Mouse (Mus musculus) ES-E14 (cell line): ENCODE results near the gene Lrch3. TPM values are rescaled to one million over a fixed set of nuclear protein-coding genes. Genes with fewer than 3 reads are reported as not detected.
"Not testable (repeated sequence)": the region's sequence is repeated elsewhere in the genome, so short reads cannot be mapped to it uniquely, and the experiment has no call there.

ENCODE experiments used
- DNase-seq: peaks from one replicate; pipeline ENCODE4 v3.0.0-alpha.2; 2013; ENCODE audit warnings: low read depth, low spot score
- H3K27ac ChIP-seq: 2 replicates; pipeline ENCODE4 v1.5.1; 2012; ENCODE audit warnings: low read depth, mild to moderate bottlenecking, low read length, moderate library complexity, mixed read lengths; ENCODE audit not compliant: poor library complexity, insufficient read depth, severe bottlenecking
- H3K36me3 ChIP-seq: 2 replicates; pipeline ENCODE4 v1.6.1; 2012; ENCODE audit warnings: mild to moderate bottlenecking, low read length, moderate library complexity, mixed read lengths; ENCODE audit not compliant: control insufficient read depth, poor library complexity, insufficient read depth, severe bottlenecking
- H3K4me1 ChIP-seq, 2 experiments: fragments of 150-350 bp in 1 of 2; sonication (generic) in 1 of 2; 2 replicates each; pipeline ENCODE4 v1.6.1; 2012; ENCODE audit warnings: low read length in 2 of 2, mild to moderate bottlenecking in 1 of 2, mixed read lengths in 1 of 2; ENCODE audit not compliant: control insufficient read depth in 2 of 2, insufficient read depth in 2 of 2, poor library complexity in 1 of 2
- H3K4me3 ChIP-seq, 2 experiments: fragments of 150-350 bp in 1 of 2; sonication (generic) in 1 of 2; 2 replicates each; pipeline ENCODE4 v1.5.1; 2012; ENCODE audit warnings: low read length in 2 of 2, low read depth in 1 of 2, mild to moderate bottlenecking in 1 of 2, mixed read lengths in 1 of 2; ENCODE audit not compliant: insufficient read depth in 1 of 2, poor library complexity in 1 of 2, severe bottlenecking in 1 of 2
- H3K9ac ChIP-seq: 2 replicates; pipeline ENCODE4 v1.6.1; 2012; ENCODE audit warnings: low read depth, mild to moderate bottlenecking, low read length, mixed read lengths; ENCODE audit not compliant: poor library complexity, insufficient read depth, severe bottlenecking
- H3K9me3 ChIP-seq: fragments of 150-350 bp; sonication (generic); 2 replicates; pipeline ENCODE4 v1.6.1; 2012; ENCODE audit warnings: low read depth, mild to moderate bottlenecking, low read length; ENCODE audit not compliant: control insufficient read depth, insufficient read depth
- CHD2 ChIP-seq: IDR thresholded peaks from 2 replicates; pipeline ENCODE4 v1.6.1; 2014; ENCODE audit warnings: mild to moderate bottlenecking, low read depth, low read length, inconsistent platforms
- HCFC1 ChIP-seq: IDR thresholded peaks from 2 replicates; pipeline ENCODE4 v1.6.1; 2012; ENCODE audit warnings: low read length, inconsistent platforms, borderline replicate concordance; ENCODE audit not compliant: insufficient read depth
- MAFK ChIP-seq: IDR thresholded peaks from 2 replicates; pipeline ENCODE4 v1.6.1; 2014; ENCODE audit warnings: mild to moderate bottlenecking, low read depth, low read length, inconsistent platforms; ENCODE audit not compliant: insufficient read depth
- ZC3H11A ChIP-seq: IDR thresholded peaks from 2 replicates; pipeline ENCODE4 v1.6.1; 2012; ENCODE audit warnings: low read depth, mild to moderate bottlenecking, inconsistent platforms, low read length, borderline replicate concordance
- ZNF384 ChIP-seq: IDR thresholded peaks from 2 replicates; pipeline ENCODE4 v1.6.1; 2012; ENCODE audit warnings: low read depth, low read length, inconsistent platforms
- in situ Hi-C, 2 experiments: fragments of 600-800 bp; cut with MboI; formaldehyde crosslinking; loops; one replicate each; pipeline ENCODE4 v1.15.1; 2025; ENCODE audit warnings: low sequenced_read_pairs in 2 of 2, inconsistent platforms in 1 of 2; ENCODE audit not compliant: unreplicated experiment in 2 of 2
- total RNA-seq: library from RNA; depleted of rRNA; stranded (reverse); fragments of 300-350 nt; gene quantifications from 2 replicates; pipeline ENCODE4 v1.2.3, GENCODE M21; 2012

The Lrch3 gene
- total RNA-seq, 1 experiment = 11.0 TPM

GRCm38 (mm10) chr16:33055655-33056054 lies 141.8 kb downstream of the Lrch3 start:
- no peak for TF ChIP-seq HCFC1
- TF ChIP-seq ZNF384 = no peak
- no peak for TF ChIP-seq MAFK
- no peak for TF ChIP-seq ZC3H11A
- no peak for TF ChIP-seq CHD2
- Histone ChIP-seq H3K27ac (no peak overlapping the region), H3K9ac (peak overlapping the region; percentile 32; the same call in 1 of the 2 replicates), H3K36me3 (peaks cover 29% of the 10 kb centered on the region), H3K4me3 (peak overlapping the region; percentile 78 to 91), H3K9me3 (no peaks in the 10 kb centered on the region), H3K4me1 (peaks cover 0 to 2% of the 10 kb centered on the region in 2 experiments; a peak in 1 of 4 replicates)
- DNase-seq = no peak
- in situ Hi-C loops = no loop called here

DNA sequence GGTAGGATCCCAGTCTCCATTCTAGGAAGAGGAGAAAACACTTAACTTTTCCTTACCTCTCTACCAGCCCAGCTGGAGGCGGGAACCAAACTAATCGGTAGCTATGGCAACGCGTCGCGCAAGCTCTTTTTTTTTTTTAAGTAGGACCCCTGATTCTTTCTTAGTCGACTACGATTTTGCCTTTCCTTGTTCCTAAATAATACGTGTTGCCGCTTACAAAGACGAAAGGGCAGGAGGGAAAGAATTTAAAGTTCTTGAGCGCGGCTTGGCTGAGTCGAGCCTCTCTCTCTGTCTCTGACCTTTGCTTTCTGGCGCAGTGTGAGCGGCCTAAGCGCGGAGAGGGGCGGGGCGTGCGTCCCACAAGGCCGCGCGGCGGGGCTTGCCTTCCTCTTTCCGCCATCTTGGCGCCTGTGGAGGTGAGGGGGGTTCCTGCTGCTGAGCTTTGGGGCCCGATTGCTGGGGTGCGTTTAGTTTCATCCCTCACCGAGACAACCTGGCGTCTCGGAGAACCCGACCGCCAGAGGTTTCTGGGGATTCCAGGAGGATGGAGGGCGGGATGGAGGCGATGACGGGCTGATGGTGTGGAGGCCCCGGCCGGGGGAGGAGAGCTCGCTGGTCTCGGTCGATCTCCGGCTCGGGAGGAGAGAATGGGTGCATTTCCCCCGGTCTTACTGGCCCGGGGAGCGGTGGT lies 142.3 kb downstream of the Lrch3 start, which contains the start of the genes Iqcg and Rpl35a:
Gene Iqcg, minus strand, starts transcription at position 124 of the 691 bp plus-strand sequence.
Gene Rpl35a, plus strand, starts transcription at position 359 of the 691 bp plus-strand sequence.
- Histone ChIP-seq H3K9me3 (no peaks in the 10 kb centered on the region), H3K27ac (peak within 1 kb of the TSS; percentile 76), H3K4me1 (peaks cover 0 to 2% of the 10 kb centered on the region in 2 experiments; a peak in 1 of 4 replicates), H3K9ac (peak within 1 kb of the TSS; percentile 99), H3K4me3 (peak within 1 kb of the TSS; percentile 78 to 91), H3K36me3 (peaks cover 32% of the 10 kb centered on the region)
- in situ Hi-C loops = no loop called here
- peak; percentile 82 for DNase-seq
- TF ChIP-seq MAFK (no peak), HCFC1 (peak; percentile 84), ZNF384 (peak; percentile 100), CHD2 (no peak), ZC3H11A (no peak)

GRCm38 (mm10) chr16:33056786-33057185 lies 142.9 kb downstream of the Lrch3 start:
- in situ Hi-C loops = no loop called here
- TF ChIP-seq ZNF384 = no peak
- TF ChIP-seq CHD2 = no peak
- no peak for TF ChIP-seq HCFC1
- TF ChIP-seq ZC3H11A = no peak
- TF ChIP-seq MAFK = no peak

DNA sequence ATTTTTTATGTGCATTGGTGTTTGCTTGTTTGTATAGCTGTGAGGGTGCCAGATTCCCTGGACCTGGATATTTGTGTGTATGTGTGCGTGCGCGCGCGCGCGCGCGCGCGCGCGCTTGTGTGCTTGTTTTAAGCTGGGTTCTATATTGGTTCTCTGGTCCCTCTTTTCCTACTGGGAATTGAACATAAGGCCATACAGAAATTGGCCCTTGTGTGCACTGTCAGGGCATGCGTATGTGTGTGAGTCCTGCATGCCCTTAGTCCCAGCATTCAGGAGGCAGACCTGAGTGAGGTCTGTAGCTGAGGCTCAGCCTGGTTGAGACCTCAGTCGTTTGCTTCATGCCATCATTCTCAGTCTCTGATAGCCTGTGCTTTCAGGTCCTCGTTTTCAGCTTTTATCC lies 144.1 kb downstream of the Lrch3 start:
- H3K9ac ChIP-seq = peak overlapping the region; percentile 79
- in situ Hi-C loops = no loop called here
- no peak for DNase-seq
- peak overlapping the region; percentile 56; the same call in 1 of the 2 replicates for H3K27ac ChIP-seq
- H3K4me1 ChIP-seq = peaks cover 0 to 2% of the 10 kb centered on the region in 2 experiments; a peak in 1 of 4 replicates
- peaks cover 32% of the 10 kb centered on the region for H3K36me3 ChIP-seq
- TF ChIP-seq ZNF384 = no peak
- TF ChIP-seq MAFK = no peak
- no peak for TF ChIP-seq HCFC1
- no peak for TF ChIP-seq CHD2
- H3K4me3 ChIP-seq = peak overlapping the region; percentile 78 to 91
- H3K9me3 ChIP-seq = no peaks in the 10 kb centered on the region

More at GRCm38 (mm10) chr16:33056786-33057185, 142.9 kb downstream of the Lrch3 start:
- H3K27ac ChIP-seq = peak overlapping the region; percentile 76
- DNase-seq = no peak
- H3K4me3 ChIP-seq = peak overlapping the region; percentile 78 to 91
- H3K36me3 ChIP-seq = peaks cover 32% of the 10 kb centered on the region
- peaks cover 0 to 2% of the 10 kb centered on the region in 2 experiments; a peak in 1 of 4 replicates for H3K4me1 ChIP-seq
- H3K9ac ChIP-seq = peak overlapping the region; percentile 99
- no peaks in the 10 kb centered on the region for H3K9me3 ChIP-seq

DNA sequence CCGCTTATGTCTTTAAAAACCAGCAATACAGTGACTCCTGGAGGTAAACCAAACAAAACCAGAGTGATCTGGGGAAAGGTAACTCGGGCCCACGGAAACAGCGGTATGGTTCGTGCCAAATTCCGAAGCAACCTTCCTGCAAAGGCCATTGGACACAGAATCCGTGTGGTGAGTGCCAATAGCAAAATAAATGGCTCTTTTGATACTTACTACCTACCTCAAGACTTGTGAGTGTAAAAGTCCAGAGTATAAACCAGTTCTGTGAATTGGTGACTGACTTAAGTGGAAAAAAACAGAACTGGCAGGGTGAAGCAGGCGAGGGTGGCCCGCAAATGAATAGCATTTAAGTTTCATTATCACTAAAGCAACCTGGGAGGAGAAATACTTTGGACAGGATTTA lies 144.8 kb downstream of the Lrch3 start:
- H3K4me1 ChIP-seq, in situ Hi-C loops, H3K9me3 ChIP-seq, DNase-seq, H3K27ac ChIP-seq: not testable (repeated sequence)
- peak overlapping the region; percentile 29; the same call in 1 of the 2 replicates for H3K9ac ChIP-seq
- H3K4me3 ChIP-seq = peak overlapping the region; percentile 78 to 91
- peaks cover 32% of the 10 kb centered on the region for H3K36me3 ChIP-seq
